Mouse (Mus musculus) lung, adult 2 months (tissue): ENCODE measurements around the gene Lypd3.

Experiments used
- CTCF ChIP-seq: fragments of 200-500 bp; IDR thresholded peaks from 2 replicates; pipeline ENCODE4 v1.5.1; 2011; ENCODE audit warnings: mild to moderate bottlenecking, low read length, control low read depth; ENCODE audit not compliant: insufficient read depth
- POLR2A ChIP-seq: fragments of 200-500 bp; IDR thresholded peaks from 2 replicates; pipeline ENCODE4 v1.6.1; 2011; ENCODE audit warnings: low read depth, mild to moderate bottlenecking, control low read depth, low read length, borderline replicate concordance; ENCODE audit errors: extremely low read depth

DNA sequence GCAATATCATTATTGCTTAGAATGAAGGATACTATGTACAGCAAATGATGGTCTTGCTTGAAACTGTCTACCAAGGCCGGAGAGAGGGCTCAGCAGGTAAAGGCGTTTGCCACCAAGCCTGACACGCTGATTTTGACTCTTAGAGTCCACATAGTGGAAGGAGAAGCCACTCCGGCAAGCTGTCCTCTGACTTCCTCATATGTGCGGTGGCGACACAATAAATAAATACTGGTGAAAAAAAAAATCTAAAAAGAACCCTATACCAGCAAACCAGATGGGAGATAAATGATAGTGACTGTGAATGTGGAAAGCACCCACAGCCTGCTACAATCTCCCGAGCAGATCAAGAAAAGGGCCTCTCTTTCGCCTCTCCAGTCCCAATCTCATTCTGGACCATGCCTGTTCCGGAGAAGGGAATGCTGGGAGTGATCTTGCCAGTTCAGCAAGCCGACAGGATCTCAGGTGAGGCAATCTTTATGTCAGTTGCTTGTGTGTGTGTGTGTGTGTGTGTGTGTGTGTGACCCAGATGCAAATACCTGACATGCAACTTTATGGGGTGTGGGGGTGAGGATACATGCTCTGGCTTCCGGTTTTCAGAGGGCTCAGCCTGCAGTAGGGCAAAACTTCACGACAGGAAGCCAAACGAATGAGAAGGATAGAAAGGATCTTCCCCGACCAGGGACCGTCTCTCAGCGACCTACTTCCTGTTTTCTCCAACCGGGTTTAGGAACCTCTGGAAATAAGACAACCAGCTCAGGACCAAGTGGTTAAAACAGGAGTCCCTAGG, 25.0 kb downstream of the Lypd3 start:
- TF ChIP-seq CTCF (no peak), POLR2A (no peak)
